Mouse (Mus musculus) kidney, adult 10 weeks (tissue): Measurements from ENCODE around the gene Tas2r117. TPM values are rescaled to one million over a fixed set of nuclear protein-coding genes. Genes with fewer than 3 reads are reported as not detected.

Experiments used
- polyA plus RNA-seq: library from polyadenylated mRNA; stranded (reverse); fragments of 350-450 nt; fragmentation: Illumina TruSeq; extraction: RNeasy Lipid Tissue Mini Kit (QIAGEN cat#74804); gene quantifications from one replicate; pipeline ENCODE4 v1.2.3, GENCODE M21; 2014; ENCODE audit warnings: low read depth, low replicate concordance

Gene Tas2r117
- not detected for polyA plus RNA-seq

DNA sequence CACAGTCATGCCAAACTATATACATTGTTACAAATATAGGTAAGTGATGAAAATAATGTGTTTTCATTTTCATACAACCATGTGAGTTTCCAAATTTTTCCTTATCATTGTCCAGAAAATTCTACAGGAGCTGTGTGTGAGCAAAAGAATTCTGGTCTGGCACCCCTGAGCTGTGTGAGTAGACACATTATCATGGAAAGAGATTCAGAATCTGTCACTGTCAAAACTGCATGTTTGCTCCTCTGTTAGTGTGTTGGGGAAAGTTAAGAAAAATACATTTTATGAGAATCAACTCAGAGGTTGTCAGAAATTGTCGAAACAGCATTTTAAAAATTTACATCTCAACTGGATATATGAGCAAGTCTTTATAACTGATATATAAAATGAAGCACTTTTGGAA is at the start of gene Tas2r117:
Tas2r117 (plus strand) TSS at position 301 of the 400 bp plus-strand sequence.

DNA sequence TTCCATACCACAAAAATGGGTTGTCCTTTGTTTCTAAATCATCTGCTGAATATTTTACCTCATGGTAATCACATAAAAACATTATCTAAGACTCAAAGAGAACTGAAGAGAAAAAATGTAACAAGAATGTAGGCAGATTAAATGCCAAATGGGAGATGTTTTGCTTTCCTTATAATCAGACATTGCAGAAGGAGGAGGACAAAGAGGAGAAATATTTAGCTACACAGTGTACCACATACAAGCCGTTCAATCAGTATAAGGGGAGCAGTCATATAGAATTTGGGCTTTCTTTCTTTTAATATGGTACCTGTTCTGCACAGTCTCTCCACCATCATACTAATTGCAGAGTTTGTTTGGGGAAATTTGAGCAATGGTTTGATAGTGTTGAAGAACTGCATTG is 48.2 kb upstream of the Tas2r117 start, which contains the start of gene Tas2r124:
Tas2r124 (plus strand) TSS at position 301 of the 400 bp plus-strand sequence.

DNA sequence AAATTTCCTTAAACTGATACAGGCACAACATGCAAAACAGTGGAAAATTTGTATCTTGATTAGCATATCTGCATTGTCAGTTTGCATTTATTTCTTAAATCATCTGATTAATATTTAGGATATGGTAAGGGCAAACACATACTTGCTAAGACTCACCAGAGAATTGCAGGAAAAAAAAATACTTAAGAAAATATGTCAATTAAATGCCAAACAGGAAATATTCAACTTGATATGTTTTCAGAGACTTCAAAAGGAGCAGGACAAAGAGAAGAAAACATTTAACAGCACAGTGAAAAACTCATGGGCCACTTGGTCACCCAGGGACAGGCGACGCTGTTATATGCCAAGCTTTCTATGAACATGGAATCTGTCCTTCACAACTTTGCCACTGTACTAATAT is 40.8 kb upstream of the Tas2r117 start, which contains the start of gene Tas2r102:
Tas2r102 (plus strand) TSS at position 301 of the 400 bp plus-strand sequence.

DNA sequence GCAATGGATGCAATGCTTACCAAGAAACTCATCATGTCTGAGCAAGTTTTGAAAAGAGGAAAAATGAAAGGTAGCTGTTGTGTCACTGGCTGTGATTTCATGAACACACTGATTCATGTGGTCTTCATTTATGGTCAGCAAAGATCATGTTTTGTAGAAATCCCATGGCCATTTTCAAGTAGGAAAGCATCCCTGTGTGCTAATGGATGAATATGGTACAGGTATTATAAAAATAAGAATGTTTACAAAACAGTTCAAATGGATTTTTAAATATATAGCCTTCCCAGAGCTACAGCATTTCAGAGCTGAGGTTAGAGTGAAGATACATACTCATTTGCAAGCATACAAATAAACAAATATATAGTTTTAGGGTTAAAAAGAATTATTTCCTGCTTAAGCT is 24.6 kb upstream of the Tas2r117 start, which contains the start of gene Tas2r136:
Tas2r136 (minus strand) TSS at position 101 of the 400 bp plus-strand sequence.

DNA sequence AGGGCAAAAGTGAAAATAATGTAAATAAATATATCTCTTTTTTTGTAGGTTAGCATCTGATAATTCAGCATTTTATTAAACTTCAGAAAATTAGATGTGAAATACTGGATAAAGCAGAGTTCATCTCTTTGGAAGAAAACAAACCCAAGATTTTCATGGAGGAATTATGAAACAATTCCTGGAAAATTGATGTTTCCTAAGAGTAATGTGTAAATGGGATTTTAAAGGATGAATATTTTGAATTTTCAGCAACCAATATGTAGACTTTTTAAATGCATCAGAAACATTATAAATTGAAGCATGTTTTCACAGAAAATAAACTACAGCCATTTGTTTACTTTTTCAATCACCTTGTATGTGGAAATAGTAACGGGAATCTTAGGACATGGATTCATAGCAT is 44.2 kb downstream of the Tas2r117 start, which contains the start of gene Tas2r123:
Tas2r123 (plus strand) TSS at position 301 of the 400 bp plus-strand sequence.

Other genes starting within 250 kb of the Tas2r117 start
- not detected for gene Prh1, start 233.0 kb upstream of the Tas2r117 start, polyA plus RNA-seq
- not detected for gene Prp2, start 206.9 kb upstream of the Tas2r117 start, polyA plus RNA-seq
- gene A630073D07Rik, start 151.3 kb upstream of the Tas2r117 start, polyA plus RNA-seq = not detected
- not detected for gene Tas2r120, start 145.9 kb upstream of the Tas2r117 start, polyA plus RNA-seq
- gene Tas2r121, start 101.8 kb upstream of the Tas2r117 start, polyA plus RNA-seq = not detected
- gene Tas2r122, start 90.9 kb upstream of the Tas2r117 start, polyA plus RNA-seq = not detected
- gene Tas2r115, start 64.8 kb upstream of the Tas2r117 start, polyA plus RNA-seq = not detected
- gene Tas2r124, start 48.1 kb upstream of the Tas2r117 start, polyA plus RNA-seq = not detected
- not detected for gene Tas2r102, start 40.7 kb upstream of the Tas2r117 start, polyA plus RNA-seq
- not detected for gene Tas2r136, start 24.7 kb upstream of the Tas2r117 start, polyA plus RNA-seq
- gene Tas2r123, start 44.3 kb downstream of the Tas2r117 start, polyA plus RNA-seq = not detected
- gene Tas2r116, start 52.6 kb downstream of the Tas2r117 start, polyA plus RNA-seq = not detected
- not detected for gene Tas2r110, start 65.2 kb downstream of the Tas2r117 start, polyA plus RNA-seq
- not detected for gene Tas2r113, start 90.2 kb downstream of the Tas2r117 start, polyA plus RNA-seq
- gene Tas2r125, start 106.8 kb downstream of the Tas2r117 start, polyA plus RNA-seq = not detected
- not detected for gene Tas2r129, start 148.3 kb downstream of the Tas2r117 start, polyA plus RNA-seq
- not detected for gene Tas2r131, start 155.1 kb downstream of the Tas2r117 start, polyA plus RNA-seq
- gene Tas2r109, start 178.1 kb downstream of the Tas2r117 start, polyA plus RNA-seq = not detected
- gene Tas2r103, start 234.3 kb downstream of the Tas2r117 start, polyA plus RNA-seq = not detected